Mouse (Mus musculus): ENCODE results near the gene Myzap. TPM values are rescaled to one million over a fixed set of nuclear protein-coding genes. Genes with fewer than 3 reads are reported as not detected.

The Myzap gene
- total RNA-seq, 2 experiments from 2014 or later: 6.7 to 8.8 TPM

DNA sequence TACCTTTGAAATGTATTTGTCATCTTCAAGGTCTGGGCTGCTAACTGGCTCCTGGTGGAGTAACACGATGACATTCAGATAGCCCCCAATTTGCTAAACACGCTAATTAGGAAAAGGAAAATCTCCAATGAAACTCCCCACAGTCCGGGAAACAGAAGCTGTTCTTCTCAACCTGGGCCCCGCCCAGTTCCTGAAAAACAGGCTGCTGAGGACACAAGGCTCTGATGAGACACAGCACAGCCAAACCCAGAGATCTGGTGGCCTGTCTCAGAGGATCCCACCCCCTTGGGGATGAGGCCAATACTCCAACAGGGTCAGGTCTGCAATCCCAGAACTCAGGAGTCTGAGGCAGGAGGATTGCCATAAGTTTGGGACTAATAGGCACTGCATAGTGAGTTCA lies 25.4 kb downstream of the Myzap start:
- intact Hi-C loops (cut with DNase I; ENCODE audit: low total_unique reads): no loop called here
- DNase-seq: no peak

DNA sequence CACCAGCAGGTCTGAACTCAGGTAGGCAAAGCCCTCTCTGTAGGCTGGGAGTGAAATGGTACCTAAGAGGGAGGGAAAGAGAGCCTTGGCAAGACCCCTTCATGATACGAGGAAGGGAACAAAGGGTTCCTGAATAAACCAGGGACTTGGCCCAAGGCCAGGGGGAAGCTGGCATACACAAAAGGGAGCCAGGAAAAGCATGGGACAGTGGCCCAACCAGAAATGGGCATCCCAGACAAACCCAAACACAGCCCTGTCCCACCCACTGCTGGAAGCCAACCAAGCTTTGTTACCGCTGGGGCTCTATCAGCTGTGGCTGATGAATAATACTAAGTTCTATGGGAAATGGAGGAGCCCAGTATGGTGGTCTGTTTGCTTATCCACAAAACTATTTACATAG lies 34.4 kb downstream of the Myzap start:
- peak; percentile 46 for DNase-seq
- intact Hi-C loops (cut with DNase I; ENCODE audit: low total_unique reads): no loop called here

DNA sequence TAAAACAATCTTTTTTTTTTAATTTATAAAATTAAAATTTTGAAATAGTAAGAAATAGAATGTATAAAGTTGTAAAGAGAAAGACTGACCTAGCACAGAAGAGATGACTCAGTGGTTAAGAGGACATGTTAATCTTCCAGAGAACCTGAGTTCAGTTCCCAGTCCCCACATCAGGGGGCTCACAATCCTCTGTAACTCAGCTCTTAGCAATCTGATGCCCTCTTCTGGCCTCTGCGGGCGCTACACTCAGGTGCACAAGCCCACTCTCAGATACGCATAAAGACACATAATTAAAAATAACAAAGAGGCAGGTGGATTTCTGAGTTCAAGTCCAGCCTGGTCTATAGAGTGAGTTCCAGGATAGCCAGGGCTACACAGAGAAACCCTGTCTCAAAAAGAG lies 38.2 kb downstream of the Myzap start:
- no peak for DNase-seq
- intact Hi-C loops (cut with DNase I; ENCODE audit: low total_unique reads): no loop called here

DNA sequence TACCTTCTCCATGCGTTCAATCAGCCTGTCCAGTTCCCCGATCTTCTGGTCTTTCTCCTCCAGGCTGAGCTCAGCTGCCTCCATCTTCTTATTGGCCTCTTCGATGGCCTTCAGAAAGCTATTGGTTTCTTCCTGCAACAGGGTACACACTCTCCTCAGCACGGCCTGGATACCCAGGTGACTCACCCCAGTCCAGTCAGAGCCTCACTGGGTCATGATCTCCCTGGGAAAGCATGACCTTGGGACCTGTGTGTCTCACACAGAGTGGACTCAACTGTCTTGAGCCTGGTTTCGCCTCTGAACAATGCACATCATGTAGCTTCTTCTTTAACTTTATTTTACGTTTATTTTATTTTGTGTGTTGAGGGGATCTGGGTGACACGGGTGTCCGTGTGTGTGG lies 42.0 kb downstream of the Myzap start:
- intact Hi-C loops (cut with DNase I; ENCODE audit: low total_unique reads): no loop called here
- DNase-seq: no peak

DNA sequence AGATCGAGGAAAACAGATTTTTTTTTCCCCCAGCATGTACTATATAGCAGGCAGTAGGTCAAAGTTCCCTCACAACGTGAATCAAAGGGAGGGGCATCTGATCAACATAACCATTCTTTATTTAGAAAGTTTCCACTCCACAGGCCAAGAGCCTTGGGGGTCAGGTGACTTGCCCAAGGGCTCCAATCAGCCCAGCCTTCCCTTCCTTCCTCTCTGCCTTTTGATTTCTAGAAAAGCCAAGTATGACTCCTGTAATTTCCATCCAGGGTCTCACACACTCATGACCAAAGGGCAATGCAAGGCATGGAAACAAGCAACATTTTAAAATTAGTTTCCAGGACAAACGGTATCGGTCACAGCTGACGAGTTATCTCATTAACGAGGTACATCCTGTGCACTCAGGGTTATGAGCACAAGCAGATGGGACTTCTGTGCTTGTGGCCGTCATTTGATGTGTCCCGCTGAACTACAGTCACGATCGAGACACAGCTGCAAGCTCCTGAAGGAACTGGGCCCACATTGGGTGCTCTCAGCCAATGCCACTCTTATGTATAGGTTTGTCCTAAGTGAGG lies 44.4 kb downstream of the Myzap start:
- no peak for DNase-seq
- intact Hi-C loops (cut with DNase I; ENCODE audit: low total_unique reads): no loop called here

DNA sequence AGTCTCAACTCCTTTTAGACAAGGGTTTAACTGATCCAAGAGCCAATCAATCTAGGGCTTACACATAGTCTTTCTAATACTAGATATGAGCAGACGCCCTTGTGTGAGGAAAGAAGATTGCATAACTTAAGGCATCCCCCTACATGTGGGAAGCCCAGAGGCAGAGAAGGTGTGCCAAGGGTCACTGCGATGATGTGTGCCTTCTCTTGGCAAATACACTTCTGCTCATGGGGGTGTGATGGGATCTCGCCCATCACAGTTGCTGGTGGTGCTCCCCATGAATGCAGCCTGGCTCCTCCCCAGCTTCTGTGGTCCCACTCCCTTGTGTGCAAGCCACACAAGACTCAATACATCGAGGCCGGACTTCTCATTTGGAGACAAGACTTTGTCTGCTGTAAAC lies 47.3 kb downstream of the Myzap start:
- no peak for DNase-seq
- intact Hi-C loops (cut with DNase I; ENCODE audit: low total_unique reads): no loop called here

DNA sequence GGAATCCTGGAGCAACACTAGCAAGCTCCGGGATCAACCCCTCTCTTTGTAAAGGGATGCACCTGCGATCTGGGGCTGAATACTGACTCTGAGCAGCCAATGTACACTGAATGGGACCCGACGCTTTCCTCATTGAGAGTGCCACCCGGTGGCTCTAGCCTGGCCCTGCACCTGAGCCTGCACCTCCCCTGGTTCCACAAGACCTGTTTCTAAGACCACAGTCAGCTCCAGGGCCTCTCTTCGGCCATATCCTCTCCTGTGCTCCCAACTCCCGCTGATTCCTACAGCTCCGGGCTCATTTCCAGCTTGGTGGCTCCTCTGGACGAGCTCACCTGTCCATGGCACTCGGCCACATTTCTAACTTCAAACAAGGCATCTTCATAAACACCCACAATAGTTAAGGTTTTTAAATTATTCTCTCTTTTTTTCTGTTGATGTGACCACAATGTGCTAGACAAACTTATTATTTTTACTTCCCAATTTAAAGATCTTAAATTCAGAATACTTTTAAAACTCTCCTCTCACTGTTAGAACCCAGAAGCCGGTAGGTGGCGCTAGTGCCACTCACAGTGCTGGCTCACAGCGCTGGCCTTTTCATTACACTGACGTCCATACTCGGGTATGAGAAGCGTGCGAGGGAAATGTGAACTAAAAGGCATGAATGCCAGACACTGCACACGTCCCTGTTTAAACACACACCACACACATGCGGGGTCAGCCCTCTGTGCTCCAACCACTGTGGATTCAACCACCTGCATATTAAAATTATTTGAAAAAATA lies 48.5 kb downstream of the Myzap start:
- DNase-seq: peak; percentile 83
- intact Hi-C loops (cut with DNase I; ENCODE audit: low total_unique reads): loop anchor here (2.0 kb wide), 1 partner anchor 71 kb away; no protein-coding TSS in a partner anchor

DNA sequence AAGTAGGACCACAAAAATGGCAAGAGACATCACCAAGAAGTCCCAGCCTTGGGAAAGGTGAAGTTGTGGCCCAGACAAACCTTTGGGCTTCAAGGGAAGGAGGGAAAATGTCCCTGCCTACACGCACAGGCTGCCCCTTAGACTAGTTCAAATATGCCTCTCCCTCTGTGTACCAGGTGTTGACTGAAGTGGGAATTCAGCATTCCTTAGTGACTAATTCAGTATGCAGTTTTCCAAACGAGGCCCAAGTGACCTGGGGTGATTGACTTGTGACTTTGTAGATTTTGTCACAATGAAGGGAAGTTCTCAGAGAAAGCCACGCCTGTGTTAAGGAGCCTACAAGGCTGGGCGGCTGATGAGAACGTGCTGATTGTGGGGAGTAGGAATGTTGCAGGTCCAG lies 49.9 kb downstream of the Myzap start:
- intact Hi-C loops (cut with DNase I; ENCODE audit: low total_unique reads): loop anchor here (2.0 kb wide), 1 partner anchor 73 kb away; no protein-coding TSS in a partner anchor

DNA sequence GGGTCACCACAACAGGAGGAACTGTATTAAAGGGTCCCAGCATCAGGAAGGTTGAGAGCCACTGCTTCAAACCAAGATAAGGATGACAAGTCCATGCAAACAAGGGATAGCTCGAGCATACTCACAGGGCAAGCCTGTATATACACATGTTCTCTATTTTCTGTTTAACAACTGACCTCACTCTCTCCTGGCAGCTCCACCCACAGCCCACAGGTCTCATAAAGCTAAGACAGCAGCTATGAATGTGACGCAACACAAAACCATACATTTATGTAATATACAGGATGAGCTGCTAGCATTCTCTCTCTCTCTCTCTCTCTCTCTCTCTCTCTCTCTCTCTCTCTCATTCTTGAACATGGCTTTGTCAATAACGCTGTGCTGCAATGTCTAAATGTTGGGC lies 51.4 kb downstream of the Myzap start:
- intact Hi-C loops (cut with DNase I; ENCODE audit: low total_unique reads): no loop called here
- no peak for DNase-seq

More for the DNA sequence above, 49.9 kb downstream of the Myzap start:
- no peak for DNase-seq

DNA sequence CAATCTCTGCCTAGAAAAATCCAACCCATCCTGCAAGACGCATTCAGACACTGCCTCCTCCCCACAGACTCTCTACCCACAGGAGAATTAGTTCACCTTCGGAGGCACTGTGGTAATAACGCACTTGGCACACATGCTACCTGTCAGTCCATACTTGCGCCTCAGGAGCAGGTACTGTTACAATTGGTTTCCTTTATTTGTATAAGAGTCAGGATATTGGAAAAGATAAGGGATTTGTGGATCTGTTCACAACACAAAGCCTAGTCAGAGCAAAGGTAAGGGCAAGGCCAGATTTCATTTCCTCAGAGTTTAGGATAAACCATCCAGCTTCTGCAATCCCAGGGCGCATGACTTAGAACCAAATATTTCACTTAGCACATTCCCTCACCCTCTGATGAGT lies 56.4 kb downstream of the Myzap start:
- no peak for DNase-seq
- intact Hi-C loops (cut with DNase I; ENCODE audit: low total_unique reads): no loop called here

DNA sequence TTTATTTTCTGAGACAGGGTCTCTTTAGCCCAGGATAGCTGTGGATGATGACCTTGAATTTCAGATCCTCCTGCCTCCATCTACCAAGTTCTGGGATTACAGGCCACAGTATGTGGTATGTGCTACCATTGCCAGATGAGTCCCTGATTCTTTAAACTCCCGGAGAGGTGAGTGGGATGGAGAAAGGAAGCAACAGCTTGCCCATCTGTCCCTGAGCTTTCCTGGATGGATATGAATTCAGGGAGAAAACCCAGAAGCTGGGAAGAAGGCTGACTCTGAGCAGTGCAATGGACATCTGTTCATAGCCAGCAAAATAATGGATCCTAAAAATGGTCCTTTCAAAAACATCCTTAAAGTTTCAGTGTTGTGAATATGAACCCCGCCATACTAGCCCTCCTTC lies 57.1 kb downstream of the Myzap start:
- no peak for DNase-seq
- intact Hi-C loops (cut with DNase I; ENCODE audit: low total_unique reads): no loop called here

DNA sequence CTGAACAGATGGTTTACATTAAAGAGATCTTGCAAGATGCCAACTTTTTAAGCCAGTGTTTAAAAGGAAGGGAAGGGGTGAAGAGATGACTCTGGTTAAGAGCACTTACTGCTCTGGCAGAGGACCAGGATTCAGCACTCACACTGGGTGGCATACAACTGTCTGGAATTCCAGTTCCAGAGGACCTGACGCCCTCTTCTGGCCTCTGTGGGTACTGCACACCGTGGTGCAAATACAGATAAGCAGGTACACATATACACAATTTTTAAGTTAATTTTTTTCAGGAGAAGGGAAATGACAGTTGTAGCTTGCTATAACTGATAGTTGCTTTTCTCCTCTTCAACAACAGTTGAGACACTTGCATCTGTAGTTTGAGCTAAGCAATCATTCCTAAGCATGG lies 62.2 kb downstream of the Myzap start:
- intact Hi-C loops (cut with DNase I; ENCODE audit: low total_unique reads): no loop called here
- DNase-seq: no peak

DNA sequence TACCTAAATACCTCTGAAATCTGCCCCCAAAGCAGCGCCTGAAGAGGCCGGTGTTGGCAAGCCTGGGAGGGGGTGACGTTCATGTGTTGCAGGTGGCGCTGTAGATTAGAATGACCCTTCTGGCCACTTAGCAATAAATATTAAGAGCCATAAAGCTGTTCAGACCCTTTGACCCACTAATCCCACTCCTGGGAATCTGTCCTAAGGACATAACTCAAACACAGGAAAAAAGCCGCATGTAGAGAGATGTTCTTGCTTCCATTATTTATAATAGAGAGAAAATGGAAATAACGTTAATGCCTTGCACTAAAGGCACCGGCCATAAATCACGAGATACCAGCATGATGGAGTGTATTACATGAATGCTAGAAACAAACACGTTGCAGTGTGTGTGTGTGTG lies 64.7 kb downstream of the Myzap start:
- intact Hi-C loops (cut with DNase I; ENCODE audit: low total_unique reads): no loop called here

DNA sequence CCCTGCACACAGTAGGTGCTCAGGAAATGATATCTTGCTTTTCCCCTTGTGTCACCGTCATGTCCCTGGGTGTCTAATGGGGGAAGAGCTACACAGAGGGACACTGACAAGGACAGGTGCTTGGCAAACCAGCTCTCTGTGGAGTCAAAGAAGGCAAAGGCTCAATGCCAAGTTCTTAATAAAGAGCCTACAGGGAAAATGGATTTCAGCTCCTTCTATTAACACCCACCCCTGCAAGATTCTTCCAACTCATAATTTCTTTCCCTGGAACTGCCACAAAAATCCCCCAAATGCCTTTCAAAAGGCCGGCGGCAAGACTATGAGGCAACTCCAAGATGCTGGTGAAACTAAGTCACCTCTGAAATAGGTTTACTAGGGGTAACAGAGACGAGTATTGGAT lies 68.3 kb downstream of the Myzap start:
- intact Hi-C loops (cut with DNase I; ENCODE audit: low total_unique reads): no loop called here

More for the DNA sequence above, 64.7 kb downstream of the Myzap start:
- no peak for DNase-seq

DNA sequence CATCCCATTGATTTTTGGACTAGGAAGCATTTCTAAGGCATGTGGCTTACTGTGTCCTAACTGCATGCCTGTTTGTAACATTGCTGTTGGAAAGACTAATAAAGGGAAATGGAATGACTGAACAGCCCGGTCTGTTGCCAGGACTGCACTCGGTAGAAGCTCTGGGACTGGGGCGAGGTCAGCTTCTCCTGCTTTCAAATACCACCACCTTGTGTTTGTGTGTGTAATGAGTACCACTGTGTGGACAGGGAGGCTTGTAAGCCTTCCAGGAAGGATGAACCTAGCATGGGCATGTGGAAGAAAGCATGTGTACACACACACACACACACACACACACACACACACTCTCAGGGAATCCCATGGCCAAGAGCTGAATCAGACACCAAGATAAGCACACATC lies 72.3 kb downstream of the Myzap start:
- no peak for DNase-seq
- intact Hi-C loops (cut with DNase I; ENCODE audit: low total_unique reads): no loop called here

More for the DNA sequence above, 68.3 kb downstream of the Myzap start:
- peak; percentile 29 for DNase-seq

DNA sequence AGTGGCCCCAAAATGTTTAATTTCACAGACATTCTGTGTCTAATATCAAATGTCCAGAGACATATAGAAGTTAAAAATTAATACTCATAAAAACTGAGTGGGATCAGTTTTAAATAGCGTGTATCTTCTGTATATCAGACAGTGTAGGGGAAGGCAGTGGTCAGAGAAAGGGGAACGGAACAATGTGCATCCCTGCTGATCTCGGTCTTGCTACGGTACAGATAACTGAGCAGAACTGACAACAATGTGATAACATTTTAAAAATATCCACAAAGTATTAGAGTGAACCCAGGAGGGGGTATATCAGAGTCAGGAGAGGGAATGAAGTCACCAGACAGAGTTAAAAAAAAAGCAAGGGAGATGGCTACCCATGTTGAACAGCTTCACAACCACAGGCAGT lies 74.7 kb downstream of the Myzap start:
- no peak for DNase-seq
- intact Hi-C loops (cut with DNase I; ENCODE audit: low total_unique reads): no loop called here

DNA sequence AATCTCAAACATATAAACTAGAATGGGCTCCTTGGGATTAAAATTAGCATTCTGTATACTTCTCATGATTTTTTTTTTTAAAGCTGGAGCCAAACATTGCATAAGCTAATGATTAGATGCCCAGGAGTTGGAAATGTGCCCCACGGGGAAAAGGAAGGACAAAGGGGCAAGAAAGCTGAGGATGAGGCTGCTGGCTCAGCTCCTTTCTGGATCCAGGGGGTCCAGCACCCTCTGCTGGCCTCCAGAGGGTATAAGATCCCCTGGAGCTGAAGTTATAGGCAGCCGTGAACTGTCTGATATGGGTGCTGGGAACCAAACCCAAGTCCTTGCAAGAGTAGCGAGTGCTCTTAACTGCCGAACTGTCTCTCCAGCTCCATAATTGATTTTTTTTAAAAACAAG lies 76.3 kb downstream of the Myzap start:
- intact Hi-C loops (cut with DNase I; ENCODE audit: low total_unique reads): no loop called here
- DNase-seq: no peak

DNA sequence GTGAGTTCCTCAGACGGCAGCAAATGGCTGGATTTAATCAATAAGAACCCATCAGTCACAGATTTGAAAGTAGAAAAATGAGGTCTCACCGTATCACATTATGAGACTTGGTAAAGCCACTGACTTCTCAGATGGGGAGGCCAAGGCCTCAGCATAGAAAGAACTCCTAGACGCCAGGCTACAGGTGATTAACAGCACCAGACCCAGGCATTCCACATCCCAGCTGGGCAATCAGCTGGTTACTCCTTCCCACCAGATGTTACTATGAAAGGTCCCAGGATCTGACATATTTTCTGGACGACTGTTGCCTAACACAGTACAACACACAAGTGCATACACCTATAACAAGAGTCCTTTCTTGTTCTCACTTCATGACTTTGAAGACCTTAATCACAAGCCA lies 78.6 kb downstream of the Myzap start:
- intact Hi-C loops (cut with DNase I; ENCODE audit: low total_unique reads): no loop called here
- no peak for DNase-seq

DNA sequence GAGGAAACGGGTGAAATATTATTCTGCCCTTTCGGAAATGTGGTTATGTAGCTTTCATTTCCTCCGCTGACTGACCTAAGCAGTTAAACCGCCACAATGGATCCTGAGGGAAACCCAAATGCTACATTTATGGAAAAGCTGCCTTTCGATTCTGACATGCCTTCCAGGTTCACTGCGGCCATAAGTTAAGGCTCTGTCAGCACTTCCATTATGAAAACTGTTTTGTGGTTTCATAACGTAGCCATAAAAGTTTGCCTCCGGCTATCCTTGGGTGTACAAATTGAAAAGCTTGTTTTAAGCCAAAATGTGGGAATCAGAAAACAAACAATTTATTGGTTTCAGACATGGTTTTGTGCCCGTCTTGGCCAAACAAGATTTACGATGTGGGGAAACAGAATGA lies 79.3 kb downstream of the Myzap start:
- intact Hi-C loops (cut with DNase I; ENCODE audit: low total_unique reads): no loop called here
- DNase-seq: no peak

DNA sequence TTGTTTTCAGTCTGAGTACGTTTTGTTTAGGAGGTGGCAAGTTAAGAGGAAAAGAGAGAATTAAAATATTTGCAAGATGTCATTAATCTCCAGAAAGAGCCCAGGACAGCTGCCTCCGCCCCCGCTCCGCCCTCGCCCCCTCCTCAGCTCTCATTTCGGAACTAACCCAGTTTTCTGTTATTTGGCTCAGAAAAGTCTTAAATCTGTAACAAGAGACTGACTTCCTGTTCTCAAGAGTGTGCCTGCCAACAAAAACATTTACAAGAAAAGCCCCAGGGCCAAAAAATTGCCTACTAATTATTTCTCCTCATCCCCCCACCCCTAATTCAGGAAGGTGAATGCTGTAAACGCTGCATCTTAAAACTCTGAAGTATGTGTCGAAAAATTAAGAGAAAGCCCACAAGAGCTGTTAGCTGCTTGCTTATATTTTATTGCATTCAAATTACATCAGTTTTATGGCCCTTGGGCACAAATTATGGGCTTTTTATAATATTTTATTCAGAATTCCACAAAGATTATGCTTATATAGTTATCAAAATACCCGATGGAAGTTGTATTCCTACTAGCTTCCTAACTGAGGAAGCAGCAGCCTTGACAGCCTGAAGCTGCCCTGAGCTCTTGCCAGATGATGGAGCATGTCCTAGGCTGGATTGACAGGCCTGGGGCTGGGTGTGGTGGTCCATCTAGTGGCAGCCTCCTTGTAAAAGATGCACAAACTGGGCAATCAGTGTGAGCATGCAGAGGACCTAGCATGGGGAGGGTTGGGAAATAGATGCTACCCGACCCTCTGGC lies 93.6 kb downstream of the Myzap start:
- intact Hi-C loops (cut with DNase I; ENCODE audit: low total_unique reads): no loop called here
- no peak for DNase-seq

DNA sequence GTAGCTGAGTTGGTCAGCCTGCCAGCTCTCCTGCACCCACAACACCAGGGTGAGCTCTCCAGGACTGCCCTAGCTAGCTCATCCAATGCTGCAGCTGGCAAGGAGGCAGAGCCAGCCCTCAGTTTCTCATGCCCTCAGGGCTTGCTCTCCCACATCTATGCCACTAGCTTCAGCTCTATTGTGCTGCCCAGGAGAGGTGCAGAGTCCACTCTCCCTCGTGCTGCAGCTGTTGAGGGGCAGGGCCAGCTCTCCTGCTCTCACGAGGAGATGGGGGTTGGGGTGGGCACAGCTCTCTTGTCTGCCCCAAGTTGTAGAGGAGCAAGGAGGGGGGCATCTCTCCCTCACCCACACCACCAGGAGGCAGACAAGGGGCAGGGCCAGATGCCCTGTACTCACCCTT lies 95.5 kb downstream of the Myzap start:
- intact Hi-C loops (cut with DNase I; ENCODE audit: low total_unique reads): no loop called here
- DNase-seq: no peak
